Mouse (Mus musculus) kidney, postnatal 0 days (tissue): ENCODE results near the gene Lhfpl3. TPM values are rescaled to one million over a fixed set of nuclear protein-coding genes. Genes with fewer than 3 reads are reported as not detected.

Experiments used
- ATAC-seq: fragments of 200-750 bp; cut with Nextera tagmentation; replicated peaks from 2 replicates; pipeline ENCODE4 v1.8.0; 2017; ENCODE audit warnings: low read depth, moderate number of reproducible peaks, moderate TSS enrichment, moderate library complexity; ENCODE audit not compliant: low FRiP score
- DNase-seq: peaks from one replicate; pipeline ENCODE4 v3.0.0-alpha.2; 2016; ENCODE audit warnings: low spot score
- H3K27ac ChIP-seq: fragments of 300-500 bp; sonication (generic); 2 replicates; pipeline ENCODE4 v1.5.1; 2014; ENCODE audit warnings: mild to moderate bottlenecking
- H3K27me3 ChIP-seq: fragments of 300-500 bp; sonication (generic); 2 replicates; pipeline ENCODE4 v1.6.1; 2014; ENCODE audit warnings: low read length, mixed read lengths; ENCODE audit not compliant: insufficient read depth
- H3K36me3 ChIP-seq: fragments of 300-500 bp; sonication (generic); 2 replicates; pipeline ENCODE4 v1.6.1; 2014; ENCODE audit warnings: low read length, mixed read lengths; ENCODE audit not compliant: insufficient read depth
- H3K4me1 ChIP-seq: fragments of 300-500 bp; sonication (generic); replicated peaks from 2 replicates; pipeline ENCODE4 v1.6.1; 2014; ENCODE audit warnings: antibody characterized with exemption, low read length, mixed read lengths; ENCODE audit not compliant: insufficient read depth
- H3K4me2 ChIP-seq: fragments of 300-500 bp; sonication (generic); 2 replicates; pipeline ENCODE4 v1.6.1; 2014; ENCODE audit warnings: mild to moderate bottlenecking, low read length, moderate library complexity, mixed read lengths
- H3K4me3 ChIP-seq: fragments of 300-500 bp; sonication (generic); replicated peaks from 2 replicates; pipeline ENCODE4 v1.5.1; 2014; ENCODE audit warnings: low read depth, low read length
- H3K9ac ChIP-seq: fragments of 300-500 bp; sonication (generic); 2 replicates; pipeline ENCODE4 v1.6.1; 2014; ENCODE audit warnings: low read depth, low read length
- H3K9me3 ChIP-seq: fragments of 300-500 bp; sonication (generic); replicated peaks from 2 replicates; pipeline ENCODE4 v1.6.1; 2016; ENCODE audit warnings: low read length, inconsistent platforms, mixed read lengths
- CTCF ChIP-seq: IDR thresholded peaks from 2 replicates; pipeline ENCODE4 v1.5.1; 2016; ENCODE audit warnings: antibody characterized with exemption, low read depth, mild to moderate bottlenecking, moderate library complexity
- WGBS: fragments of 180-500 bp; shearing (Covaris S2); extraction: QIAGEN DNeasy Blood & Tissue Kit; methylation state at CpG from one replicate; pipeline ENCODE4 v1.1.7; 2014; 5-methylcytosine and 5-hydroxymethylcytosine counted together
- polyA plus RNA-seq: library from polyadenylated mRNA; unstranded; fragments of >200 nt; fragmentation: Nextera tagmentation; extraction: Ambion mirVana; gene quantifications from 2 replicates; pipeline ENCODE4 v1.2.1, GENCODE M21; 2015

Lhfpl3 gene
- polyA plus RNA-seq, 1 experiment from 2014 or later, result 1.3 TPM

DNA sequence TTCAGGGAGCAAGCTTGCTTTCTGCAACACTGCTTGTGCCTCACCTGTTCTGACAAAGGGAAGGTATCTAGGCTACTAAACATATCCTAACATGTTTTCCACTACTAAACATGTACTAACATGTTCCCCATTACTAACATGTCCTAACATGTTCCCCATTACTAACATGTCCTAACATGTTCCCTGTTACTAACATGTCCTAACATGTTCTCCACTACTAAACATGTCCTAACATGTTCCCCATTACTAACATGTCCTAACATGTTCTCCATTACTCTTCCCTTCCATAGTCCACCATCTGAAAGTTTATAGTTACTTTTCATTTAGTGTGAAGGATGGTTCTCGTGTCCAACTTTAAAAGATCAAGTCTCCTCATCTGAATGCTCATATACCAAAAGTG lies 473.8 kb downstream of the Lhfpl3 start:
- ATAC-seq, result no peak
- H3K9me3 ChIP-seq, result no peaks in the 10 kb centered on the region
- no peaks in the 10 kb centered on the region for H3K4me1 ChIP-seq
- no peak for TF ChIP-seq CTCF
- H3K4me2 ChIP-seq, result no peak overlapping the region
- 93% methylated on average over 1 of the region's 1 CpGs for WGBS
- DNase-seq, result no peak
- H3K27ac ChIP-seq, result no peak overlapping the region
- no peaks in the 10 kb centered on the region for H3K36me3 ChIP-seq
- H3K4me3 ChIP-seq, result no peak overlapping the region
- H3K27me3 ChIP-seq, result no peaks in the 10 kb centered on the region
- no peak overlapping the region for H3K9ac ChIP-seq

GRCm38 (mm10) chr5:23224759-23225536 lies 479.1 kb downstream of the Lhfpl3 start:
- peak overlapping the region; percentile 32; the same call in 1 of the 2 replicates for H3K9ac ChIP-seq
- peak; percentile 71 for DNase-seq
- TF ChIP-seq CTCF, result peak; percentile 76
- no peaks in the 10 kb centered on the region for H3K9me3 ChIP-seq
- no peak overlapping the region for H3K27ac ChIP-seq
- WGBS, result 15% methylated on average over 14 of the region's 14 CpGs
- H3K4me1 ChIP-seq, result no peaks in the 10 kb centered on the region
- peak overlapping the region; percentile 57 for H3K4me2 ChIP-seq
- no peaks in the 10 kb centered on the region for H3K36me3 ChIP-seq
- no peaks in the 10 kb centered on the region for H3K27me3 ChIP-seq
- peak; percentile 74 for ATAC-seq
- H3K4me3 ChIP-seq, result peak overlapping the region; percentile 20

- WGBS, result 31% methylated on average over 8 of the region's 8 CpGs
- Histone ChIP-seq H3K27ac (no peak overlapping the region), H3K4me2 (no peak overlapping the region), H3K4me1 (no peaks in the 10 kb centered on the region), H3K27me3 (no peaks in the 10 kb centered on the region), H3K9ac (no peak overlapping the region), H3K4me3 (no peak overlapping the region), H3K9me3 (no peaks in the 10 kb centered on the region), H3K36me3 (no peaks in the 10 kb centered on the region)
- ATAC-seq, result no peak
- no peak for DNase-seq
- TF ChIP-seq CTCF, result no peak
These were observed 479.8 kb downstream of the Lhfpl3 start for GRCm38 (mm10) chr5:23225621-23226020.

DNA sequence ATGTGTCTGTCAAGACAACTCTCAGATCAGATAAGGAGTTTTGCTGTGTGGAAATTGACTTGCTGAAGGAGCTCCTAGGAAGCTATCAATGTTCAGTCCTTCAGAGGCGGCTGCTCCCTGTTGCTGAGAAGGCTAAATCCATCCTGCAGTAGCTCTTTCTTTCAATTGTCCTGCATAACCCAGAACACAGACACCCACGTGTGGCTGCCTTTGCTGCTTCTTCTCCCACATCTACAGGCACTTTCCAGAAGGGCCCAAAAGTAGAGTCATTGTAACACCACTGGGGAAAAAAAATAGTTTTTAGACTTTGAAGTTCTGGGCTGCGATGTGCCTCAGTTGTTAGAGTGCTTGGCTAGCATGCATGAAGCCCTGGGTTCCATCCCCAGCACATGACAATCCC lies 480.9 kb downstream of the Lhfpl3 start:
- WGBS, result 74% methylated on average over 3 of the region's 3 CpGs

GRCm38 (mm10) chr5:23246974-23247373 lies 501.1 kb downstream of the Lhfpl3 start:
- H3K4me2 ChIP-seq, result no peak overlapping the region
- no peaks in the 10 kb centered on the region for H3K36me3 ChIP-seq
- no peak overlapping the region for H3K27ac ChIP-seq
- H3K4me1 ChIP-seq, result peaks cover 10% of the 10 kb centered on the region
- TF ChIP-seq CTCF, result peak; percentile 78
- peak; percentile 41 for DNase-seq
- 48% methylated on average over 4 of the region's 4 CpGs for WGBS
- no peak overlapping the region for H3K4me3 ChIP-seq
- H3K27me3 ChIP-seq, result no peaks in the 10 kb centered on the region
- H3K9me3 ChIP-seq, result no peaks in the 10 kb centered on the region
- no peak overlapping the region for H3K9ac ChIP-seq
- ATAC-seq, result no peak

More for the DNA sequence above, 480.9 kb downstream of the Lhfpl3 start:
- no peak overlapping the region for H3K4me2 ChIP-seq
- no peaks in the 10 kb centered on the region for H3K4me1 ChIP-seq
- no peaks in the 10 kb centered on the region for H3K9me3 ChIP-seq
- no peak overlapping the region for H3K27ac ChIP-seq
- no peaks in the 10 kb centered on the region for H3K36me3 ChIP-seq
- no peaks in the 10 kb centered on the region for H3K27me3 ChIP-seq
- ATAC-seq, result no peak
- no peak for DNase-seq
- H3K9ac ChIP-seq, result no peak overlapping the region
- H3K4me3 ChIP-seq, result no peak overlapping the region
- no peak for TF ChIP-seq CTCF

GRCm38 (mm10) chr5:23247784-23248183 lies 501.9 kb downstream of the Lhfpl3 start:
- DNase-seq, result no peak
- Histone ChIP-seq H3K36me3 (no peaks in the 10 kb centered on the region), H3K4me1 (peaks cover 10% of the 10 kb centered on the region), H3K27me3 (no peaks in the 10 kb centered on the region), H3K4me2 (no peak overlapping the region), H3K9ac (no peak overlapping the region), H3K27ac (no peak overlapping the region), H3K4me3 (no peak overlapping the region), H3K9me3 (no peaks in the 10 kb centered on the region)
- ATAC-seq, result no peak
- no peak for TF ChIP-seq CTCF
- 77% methylated on average over 1 of the region's 1 CpGs for WGBS
